Mouse (Mus musculus): ENCODE measurements around the gene Drd4.
"Not testable (repeated sequence)": the region's sequence is repeated elsewhere in the genome, so short reads cannot be mapped to it uniquely, and the experiment has no call there.

Drd4 gene

DNA sequence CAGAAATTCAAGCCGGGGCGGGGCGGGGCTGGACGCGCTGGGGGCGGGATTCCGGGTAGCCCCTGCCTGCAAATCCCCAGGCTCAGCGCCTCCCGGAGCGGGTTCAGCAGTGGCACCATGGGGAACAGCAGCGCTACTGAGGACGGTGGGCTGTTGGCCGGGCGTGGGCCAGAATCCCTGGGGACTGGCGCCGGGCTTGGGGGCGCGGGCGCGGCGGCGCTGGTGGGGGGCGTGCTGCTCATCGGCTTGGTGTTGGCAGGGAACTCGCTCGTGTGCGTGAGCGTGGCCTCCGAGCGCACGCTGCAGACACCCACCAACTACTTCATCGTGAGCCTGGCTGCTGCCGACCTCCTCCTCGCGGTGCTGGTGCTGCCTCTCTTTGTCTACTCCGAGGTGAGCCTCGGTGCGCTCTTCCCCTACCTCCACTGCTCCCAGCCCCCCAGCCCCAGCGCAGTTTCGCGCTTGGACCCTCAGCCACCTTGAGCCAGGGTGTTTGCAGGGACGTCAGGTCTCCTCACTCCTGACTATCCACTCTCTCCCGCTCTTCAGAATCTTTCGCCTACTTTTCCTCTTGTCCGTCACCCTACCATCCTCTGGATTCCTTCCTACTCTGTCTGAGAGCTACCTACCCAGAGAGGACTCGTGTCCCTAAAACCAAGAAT is at the start of gene Drd4:
Gene Drd4, plus strand, starts transcription at position 86 of the 662 bp plus-strand sequence.
- DNase-seq (ENCODE audit: low spot score) = no peak

DNA sequence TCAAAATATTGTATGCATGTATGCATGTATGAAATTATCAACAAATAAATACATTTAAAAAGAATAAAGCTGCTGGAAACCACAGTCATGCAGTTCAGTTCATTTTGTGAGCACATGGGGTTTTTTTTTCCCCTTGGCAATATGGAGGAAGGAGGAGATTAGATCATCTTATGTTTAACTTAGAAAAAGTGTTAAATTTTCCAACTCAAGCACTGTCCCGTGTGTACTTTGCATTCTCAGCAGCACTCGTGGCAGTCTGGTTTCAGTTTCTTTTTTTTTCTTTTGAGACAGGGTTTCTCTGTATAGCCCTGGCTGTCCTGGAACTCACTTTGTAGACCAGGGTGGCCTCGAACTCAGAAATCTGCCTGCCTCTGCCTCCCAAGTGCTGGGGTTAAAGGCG is 41.3 kb upstream of the Drd4 start:
- DNase-seq (ENCODE audit: low spot score) = not testable (repeated sequence)

DNA sequence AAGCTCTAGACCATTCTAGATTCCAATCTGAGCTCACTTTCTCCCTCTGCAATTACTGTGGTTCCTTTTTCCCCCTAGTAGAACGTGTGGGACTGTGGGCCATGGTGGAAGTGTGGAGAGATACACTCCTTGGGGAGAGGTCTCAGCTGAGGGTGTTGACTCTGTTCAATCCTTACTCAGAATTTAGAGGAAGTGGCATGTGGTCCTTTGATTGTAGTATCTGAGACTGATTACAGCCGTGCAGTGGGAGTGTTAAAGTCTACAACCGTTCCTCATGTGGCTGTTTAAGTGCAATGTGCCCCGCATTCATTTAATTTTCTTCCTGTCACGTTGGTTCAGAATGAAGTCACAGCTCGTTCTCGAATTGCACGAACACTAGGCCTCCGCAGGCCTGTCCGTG is 35.6 kb upstream of the Drd4 start:
- DNase-seq (ENCODE audit: low spot score) = no peak

DNA sequence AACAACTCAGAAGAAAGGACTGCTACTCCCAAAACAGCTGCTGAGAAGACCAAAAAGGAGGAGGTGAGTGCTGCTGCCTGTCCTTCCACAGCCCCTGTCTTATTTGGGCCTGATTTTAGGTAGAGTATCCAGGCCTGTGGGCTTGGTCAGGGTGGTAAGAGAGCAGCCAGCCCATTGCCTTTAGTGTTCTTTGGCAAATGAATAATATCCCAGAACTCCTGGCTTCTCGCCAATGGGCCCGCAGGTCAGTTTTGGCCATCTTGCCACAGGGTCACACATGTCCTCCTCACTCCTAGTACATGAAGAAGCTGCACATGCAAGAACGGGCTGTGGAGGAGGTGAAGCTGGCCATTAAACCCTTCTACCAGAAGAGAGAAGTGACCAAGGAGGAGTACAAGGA is 30.3 kb upstream of the Drd4 start:
- no peak for DNase-seq (ENCODE audit: low spot score)

DNA sequence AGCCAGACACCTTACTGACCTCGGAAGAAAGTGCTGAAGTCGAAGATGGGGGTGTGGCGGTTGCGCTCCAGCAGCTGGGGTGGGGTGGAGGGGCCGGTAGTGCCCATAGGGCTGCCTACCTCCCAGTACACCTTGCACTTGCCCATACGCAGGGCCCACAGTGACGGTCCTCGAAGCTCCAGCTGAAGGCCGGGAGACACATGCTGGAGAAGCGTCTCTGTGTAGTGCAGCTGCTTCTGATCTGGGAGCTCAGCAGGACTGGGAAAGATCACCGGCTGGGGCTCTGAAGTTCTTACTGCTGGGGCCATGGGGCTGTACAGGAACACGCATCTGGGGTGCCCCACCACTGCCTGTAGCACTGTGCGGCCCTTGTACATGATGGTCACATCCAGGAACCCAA is 28.2 kb upstream of the Drd4 start:
- DNase-seq (ENCODE audit: low spot score) = no peak

DNA sequence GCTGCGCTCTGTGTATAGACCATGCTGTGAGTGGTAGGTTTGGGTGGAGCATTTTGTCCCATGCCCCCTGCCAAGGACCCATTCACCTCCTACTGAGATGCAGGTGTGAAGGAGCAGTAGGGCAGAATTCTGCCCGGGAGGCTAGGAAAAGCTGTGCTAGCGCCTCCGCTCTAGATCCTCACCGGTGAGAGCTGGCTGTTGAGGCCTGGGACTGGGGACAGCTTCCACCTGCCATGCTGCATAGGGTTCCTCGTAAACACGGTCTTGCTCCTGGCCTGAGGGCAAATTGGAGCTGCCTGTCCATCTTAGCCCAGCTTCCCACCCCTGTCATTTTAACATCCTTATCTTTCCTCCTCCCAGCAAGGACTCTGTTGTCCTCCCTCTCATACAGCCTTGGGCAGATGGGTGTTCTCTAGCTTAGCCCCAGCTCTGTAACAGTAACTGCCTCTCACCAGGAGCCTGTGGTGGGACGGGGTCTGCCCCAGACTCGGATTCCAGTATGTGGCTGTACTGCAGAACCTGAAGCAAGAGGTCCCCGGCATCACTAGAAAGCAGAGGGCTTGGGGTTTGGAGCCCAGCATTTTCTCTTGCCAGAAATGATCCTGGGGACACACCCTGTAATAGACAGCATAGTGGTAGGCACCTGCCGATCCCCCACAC is 27.6 kb upstream of the Drd4 start:
- no peak for DNase-seq (ENCODE audit: low spot score)

DNA sequence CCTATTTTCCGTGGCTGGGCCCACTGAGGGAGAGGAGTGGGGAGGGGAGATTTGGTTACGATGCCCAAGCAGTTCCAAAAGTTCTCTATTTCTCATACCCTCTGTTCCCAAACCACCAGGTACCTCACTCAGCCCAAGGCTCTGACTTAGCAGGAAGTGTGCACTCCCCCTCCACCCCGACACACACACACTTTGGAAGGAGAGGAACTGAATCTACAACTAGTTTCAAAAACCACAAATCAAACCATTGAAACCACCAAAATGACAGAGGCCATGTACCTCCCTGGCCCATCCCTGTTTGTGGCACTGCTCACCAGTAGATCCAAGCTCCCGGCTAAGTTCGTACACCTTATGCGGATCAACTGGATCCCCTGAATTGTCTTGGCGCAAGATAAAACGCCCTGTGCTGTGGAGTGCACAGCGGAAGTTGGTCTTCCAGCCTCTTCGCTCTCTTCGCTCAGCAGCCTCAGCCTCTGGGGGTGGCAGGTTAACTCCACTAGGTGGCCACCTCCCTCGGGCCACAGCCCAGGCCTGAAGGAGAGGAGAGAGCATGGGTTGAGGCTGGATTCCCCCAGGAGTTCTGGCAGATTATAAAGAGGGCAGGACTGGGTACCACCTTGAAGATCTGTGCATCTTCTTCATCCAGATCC is 26.9 kb upstream of the Drd4 start:
- peak; percentile 38 for DNase-seq (ENCODE audit: low spot score)

DNA sequence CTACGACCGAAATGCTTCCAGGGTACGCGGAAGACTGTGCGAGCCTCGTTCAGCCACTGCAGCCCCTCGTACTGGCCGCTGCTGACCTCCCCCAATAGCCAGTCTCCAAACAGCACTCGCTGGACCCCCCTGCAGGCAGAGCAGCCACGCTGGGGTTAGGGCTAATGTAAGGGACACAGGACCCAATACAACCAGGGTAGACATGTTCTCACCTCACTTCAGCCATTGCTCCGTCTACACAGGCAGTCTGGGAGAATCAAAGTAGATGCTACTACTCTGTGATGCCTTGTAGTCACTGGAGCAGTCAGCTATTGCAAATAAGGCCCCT is 26.4 kb upstream of the Drd4 start:
- no peak for DNase-seq (ENCODE audit: low spot score)

DNA sequence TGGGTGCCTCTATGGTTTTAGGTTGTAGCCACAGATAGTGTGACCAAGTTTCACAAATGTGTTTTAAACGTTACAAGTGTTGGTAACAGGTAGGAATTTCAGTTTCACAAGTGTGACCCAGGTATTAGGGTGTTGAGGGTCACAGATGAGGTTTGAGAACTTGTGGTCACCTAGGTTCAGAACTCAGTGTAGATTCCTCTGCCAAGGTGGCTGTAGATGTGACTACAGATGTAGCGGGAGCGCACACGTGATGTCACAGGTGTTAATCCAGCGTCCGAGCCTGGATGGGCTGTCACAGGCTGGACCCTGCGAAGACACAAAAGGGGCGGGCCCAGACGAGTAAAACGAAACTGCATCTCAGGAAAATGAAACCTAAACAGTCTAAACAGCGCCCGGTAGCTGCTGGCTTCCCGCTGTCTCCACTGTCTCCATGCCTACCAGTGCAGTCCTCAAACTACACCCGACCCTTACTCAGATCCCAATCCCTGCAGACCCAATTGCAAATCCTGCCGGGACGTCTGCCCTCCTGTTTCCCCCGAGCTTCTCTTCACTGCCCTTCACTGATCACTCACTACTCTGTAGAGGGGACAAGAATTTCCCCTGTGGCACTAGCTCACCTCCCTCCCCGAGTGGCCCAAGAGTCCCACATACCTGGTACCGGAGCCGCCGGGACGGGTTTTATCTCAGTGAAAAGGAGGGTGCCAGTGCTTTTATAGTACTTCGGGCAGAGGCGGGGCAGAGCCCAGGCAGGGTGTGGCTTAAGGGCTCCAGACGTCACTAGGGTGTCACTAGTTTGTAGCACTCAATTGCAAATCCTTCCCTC is 25.9 kb upstream of the Drd4 start, which contains the start of gene Irf7:
Gene Irf7, minus strand, starts transcription at position 743 of the 823 bp plus-strand sequence.
- DNase-seq (ENCODE audit: low spot score) = peak; percentile 64

DNA sequence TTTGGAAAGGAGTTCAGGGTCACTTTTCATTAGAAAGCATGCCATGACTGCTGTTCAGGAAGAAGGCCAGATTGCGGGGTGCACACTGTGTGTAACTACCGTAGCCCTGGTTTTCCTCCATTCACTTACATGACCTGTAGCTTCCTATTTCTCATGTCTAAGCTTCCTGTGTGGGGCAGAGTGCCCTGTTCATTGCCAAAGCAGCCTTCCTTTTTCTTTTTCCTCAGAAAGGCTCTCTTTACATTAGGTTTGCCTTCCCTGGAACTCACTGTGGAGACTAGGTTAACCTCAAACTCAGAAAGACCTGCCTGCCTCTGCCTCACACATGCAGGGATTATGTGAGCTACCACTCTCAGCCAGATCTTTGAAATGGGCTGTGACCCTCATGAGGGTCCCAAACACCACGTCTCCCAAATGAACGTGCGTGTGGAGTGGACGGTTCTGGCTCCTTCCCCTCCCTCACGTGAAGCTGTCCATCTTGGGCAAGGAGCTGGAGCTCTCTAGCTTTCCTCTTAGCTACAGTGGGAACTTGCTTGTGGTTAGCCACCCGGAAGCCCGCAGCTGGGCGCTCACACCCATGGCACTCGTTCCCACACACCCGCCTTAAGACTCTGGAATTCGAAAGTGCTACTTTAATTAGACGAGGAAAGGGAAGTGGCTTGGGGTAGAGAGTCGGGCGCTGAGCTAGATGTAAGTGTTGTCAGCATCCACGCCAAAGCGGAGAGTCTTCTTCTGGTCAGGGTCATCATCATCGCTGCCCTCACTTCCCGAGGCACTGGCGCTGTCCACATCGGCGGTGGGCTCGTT is 23.1 kb upstream of the Drd4 start:
- DNase-seq (ENCODE audit: low spot score) = no peak

DNA sequence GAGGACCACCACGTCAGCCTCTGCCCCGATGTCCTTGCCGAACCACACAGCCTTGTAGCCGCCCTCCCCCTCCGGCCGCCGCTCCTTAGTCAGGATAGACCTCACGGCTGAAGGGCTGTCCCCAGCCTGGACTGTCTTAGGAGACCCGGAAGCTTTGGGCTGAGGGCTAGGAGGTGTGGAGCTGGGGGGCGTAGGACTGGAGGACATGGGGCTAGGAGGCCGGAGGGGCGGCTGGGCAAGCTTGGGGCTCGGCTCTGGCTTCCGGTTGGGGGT is 22.6 kb upstream of the Drd4 start:
- no peak for DNase-seq (ENCODE audit: low spot score)

DNA sequence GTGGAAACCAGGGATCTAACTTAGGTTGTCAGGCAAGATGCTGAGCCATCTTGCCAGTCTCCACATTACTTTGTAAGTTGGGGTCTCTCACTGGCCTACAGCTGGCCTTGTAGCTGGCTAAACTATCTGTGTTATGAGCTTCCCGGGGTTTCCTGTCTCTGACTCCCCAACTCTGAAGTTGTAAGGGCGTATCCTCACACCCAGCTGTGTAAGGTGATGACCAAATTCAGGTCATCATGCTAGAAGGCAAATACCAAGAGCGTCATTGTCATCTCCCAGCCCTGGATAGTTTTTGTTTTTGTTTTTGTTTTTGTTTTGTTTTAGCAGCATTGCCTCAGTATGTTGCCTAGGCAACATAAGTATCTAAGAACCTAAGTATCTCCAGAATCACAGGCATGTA is 21.2 kb upstream of the Drd4 start:
- DNase-seq (ENCODE audit: low spot score) = no peak

DNA sequence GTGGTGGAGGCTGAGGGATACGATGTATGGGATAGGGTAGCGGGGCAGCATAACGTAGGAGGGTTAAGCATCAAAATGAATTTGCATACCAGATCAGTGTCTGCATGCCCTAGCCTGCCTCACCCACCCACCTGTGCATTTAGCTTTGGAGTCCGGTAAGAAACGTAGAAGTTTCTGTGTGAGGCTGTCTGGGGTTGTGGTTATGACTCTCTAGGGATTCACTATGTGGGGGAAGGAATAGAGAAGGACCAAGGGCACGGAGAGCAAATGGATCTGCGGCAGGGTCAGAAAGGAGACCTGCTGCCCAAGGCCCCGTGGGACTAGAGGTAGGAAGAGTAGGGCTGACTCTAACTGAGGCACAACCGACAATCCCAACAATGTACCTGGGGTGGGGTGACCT is 16.4 kb upstream of the Drd4 start:
- no peak for DNase-seq (ENCODE audit: low spot score)

DNA sequence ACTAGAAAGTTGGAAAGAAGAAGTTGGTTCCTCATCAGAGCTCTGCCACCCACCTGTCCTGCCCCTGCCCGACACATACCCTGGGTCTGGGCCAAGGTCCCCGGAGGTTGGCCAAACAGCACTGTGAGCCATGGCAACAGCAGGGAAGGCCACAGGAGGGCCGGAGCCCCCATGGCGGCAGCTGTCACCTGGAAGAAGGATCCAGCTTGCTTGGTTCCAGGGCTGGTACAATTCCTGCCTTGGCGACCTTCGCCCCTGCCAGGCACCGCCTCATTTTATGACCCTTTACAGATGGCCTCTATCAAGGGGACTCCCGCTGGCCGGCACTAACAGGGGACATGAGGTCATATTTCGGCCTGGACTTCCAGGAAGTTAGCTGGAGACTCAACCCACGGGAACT is 15.3 kb upstream of the Drd4 start, which contains the start of gene Cdhr5:
Gene Cdhr5, minus strand, starts transcription at position 241 of the 400 bp plus-strand sequence.
- no peak for DNase-seq (ENCODE audit: low spot score)

DNA sequence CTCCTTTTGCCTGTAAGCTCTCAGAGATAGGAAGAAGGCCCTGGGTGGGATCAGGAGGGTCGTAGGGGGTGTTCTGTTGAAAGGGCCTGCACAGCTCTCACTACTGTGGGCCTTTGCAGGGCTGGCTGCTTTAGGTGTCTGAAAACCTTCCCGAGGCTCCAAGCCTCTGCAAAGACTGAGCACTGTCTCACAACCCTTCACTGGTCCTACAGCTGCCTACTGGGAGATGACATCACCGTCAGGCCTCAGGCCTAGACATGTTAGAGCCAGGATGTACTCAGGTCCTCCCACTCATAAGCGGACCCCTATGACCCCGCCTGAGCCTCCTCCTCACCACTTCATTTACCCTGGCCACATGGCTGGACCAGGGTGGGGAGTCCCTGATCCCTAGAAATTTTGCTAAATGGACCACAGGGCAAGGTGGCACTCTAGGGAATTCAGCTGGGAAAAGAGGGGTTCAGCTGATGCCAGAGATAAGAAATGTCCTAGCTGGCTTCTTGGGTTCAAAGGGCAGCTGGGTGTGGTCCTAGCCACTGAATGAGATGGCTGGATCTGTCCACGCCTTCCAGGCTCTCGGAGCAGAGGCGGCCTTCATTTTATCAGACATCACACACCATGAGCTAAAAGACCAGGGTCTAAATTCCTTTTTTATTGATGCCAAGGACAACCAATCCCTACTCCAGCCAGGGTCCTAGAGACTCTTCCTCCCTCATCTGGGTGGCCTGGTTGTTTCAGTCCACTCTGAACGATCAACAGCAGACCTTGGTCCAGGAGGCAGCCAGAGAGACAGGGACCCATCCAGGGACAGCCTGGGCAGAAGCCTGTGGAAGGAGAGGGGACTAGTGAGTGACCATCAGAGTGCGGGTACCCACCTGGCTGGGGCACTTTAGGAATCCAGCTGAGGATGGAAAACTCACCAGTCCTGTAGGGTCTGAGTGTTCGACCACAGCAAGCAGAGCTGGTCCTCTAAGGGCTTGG is 13.8 kb upstream of the Drd4 start:
- no peak for DNase-seq (ENCODE audit: low spot score)

DNA sequence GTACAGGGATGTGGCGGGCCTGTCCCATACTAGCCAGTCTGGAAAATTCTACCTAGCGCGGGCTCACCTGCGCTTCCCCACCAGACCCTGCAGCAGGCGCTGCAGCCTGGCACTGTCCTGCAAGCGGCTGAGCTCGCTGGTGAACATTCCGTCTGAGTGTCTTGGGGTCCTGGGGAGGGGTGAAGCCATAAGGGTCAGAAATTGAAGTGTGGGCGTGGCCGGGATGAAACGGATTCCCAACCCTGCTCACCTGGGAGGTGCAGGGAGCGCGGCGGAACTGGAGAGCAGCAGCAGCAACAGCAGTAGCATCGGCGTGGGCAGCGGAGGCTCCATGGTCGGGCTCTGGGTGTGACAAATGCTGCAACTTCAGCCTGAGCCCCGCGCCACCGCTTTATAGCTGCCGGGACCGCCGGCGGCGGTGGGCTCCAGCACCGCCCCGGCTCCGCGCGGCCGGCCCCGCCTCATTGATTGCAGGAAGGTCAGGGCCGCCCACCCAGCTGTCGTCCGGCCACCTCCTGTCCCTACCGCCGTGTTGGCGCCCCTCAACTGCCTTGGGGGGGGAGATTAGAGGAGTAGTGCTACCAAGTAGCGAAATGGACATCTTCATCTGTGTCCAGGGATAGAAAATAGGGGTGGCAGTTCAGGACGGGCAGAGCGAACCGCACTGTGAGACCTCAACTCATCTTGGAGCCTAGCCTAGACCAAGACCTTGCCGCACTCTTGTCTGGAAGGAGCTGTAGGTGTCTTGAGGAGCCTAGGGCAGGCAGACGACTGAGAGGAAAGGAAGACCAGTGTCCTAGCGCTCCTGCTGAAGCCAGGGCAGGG is 12.8 kb upstream of the Drd4 start, which contains the start of gene Sct:
Gene Sct, minus strand, starts transcription at position 368 of the 825 bp plus-strand sequence.
- DNase-seq (ENCODE audit: low spot score) = no peak

DNA sequence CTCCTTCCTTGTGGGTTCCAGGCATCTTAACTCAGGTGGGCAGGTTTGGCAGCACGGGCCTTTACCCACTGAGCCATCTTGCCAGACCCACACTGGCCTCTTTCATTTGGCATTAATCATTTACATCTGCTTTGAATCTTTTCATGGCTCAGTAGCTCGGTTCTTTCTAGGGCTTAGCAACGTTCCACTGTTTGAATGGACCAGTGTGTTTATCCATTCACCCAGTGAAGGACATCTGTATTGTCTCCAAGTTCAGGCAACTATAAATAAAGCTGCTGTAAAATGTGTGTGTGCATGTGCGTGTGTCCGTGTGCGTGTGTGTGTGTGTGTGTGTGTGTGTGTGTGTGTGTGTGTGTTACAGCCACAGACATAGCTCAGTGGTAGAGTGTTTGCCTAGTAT is 10.4 kb upstream of the Drd4 start:
- DNase-seq (ENCODE audit: low spot score) = no peak

DNA sequence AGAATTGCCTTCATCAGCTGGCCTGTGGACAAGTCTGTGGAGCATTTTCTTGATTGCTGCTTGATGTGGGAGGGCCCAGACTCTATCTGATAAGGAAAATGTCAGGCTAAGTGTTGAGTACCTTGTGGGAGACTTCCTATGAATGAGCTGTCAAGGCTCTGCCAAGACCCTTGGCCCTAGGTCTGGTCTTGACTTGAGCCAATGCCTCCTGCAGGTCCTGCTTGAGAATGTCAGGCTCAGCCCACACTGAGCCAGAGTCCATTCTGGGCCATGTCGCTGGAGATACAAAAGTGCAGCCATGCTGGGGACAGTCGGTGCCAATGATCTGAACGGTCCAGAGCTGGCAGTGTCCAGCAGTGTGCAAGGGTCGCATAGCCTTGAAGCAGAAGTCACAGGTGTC is 9.1 kb upstream of the Drd4 start:
- no peak for DNase-seq (ENCODE audit: low spot score)

DNA sequence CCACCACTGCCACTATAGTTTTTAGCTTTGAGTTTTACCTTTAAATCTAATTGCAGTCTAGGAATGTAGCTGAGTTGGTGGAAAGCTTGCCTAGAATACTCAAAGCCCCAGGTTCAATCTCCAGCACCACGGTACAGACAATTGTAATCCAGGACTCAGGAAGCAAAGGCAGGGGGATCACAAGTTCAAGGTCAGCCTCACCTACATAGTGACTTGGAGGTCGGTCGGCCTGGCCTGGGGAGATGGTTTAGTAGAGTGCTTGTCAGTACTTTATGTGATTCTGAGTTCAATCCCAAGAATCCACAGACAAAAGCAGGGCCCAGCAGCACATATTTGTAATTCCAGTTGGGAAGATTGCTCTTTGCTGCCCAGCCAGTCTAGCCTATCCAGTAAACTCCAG is 3.8 kb upstream of the Drd4 start:
- DNase-seq (ENCODE audit: low spot score) = no peak

Measured in urinary bladder, postnatal 14 days (tissue).